Mouse (Mus musculus) bone marrow, adult 2 months (tissue): ENCODE data around the gene Gart.

Source experiments
- CTCF ChIP-seq: fragments of 200-500 bp; IDR thresholded peaks from 2 replicates; pipeline ENCODE4 v1.5.1; 2011; ENCODE audit warnings: low read length, control low read depth; ENCODE audit not compliant: control insufficient read depth, insufficient read depth
- POLR2A ChIP-seq: fragments of 200-500 bp; IDR thresholded peaks from 2 replicates; pipeline ENCODE4 v1.6.1; 2011; ENCODE audit warnings: low read depth, mild to moderate bottlenecking, control low read depth, low read length, borderline replicate concordance; ENCODE audit not compliant: control insufficient read depth

- TF ChIP-seq CTCF (no peak), POLR2A (0 out of 2 replicates have a peak, but pooled peaks have one; percentile 21)
These were observed 13.8 kb downstream of the Gart start for GRCm38 (mm10) chr16:91632940-91633339.
